Mouse (Mus musculus): ENCODE measurements around the gene Pld1.

The Pld1 gene

GRCm38 (mm10) chr3:28039760-28040159 lies 101.3 kb downstream of the Pld1 start:
- no peak for DNase-seq (ENCODE audit: low read depth in 2 of 2, low spot score in 2 of 2)

GRCm38 (mm10) chr3:28041236-28041635 lies 102.7 kb downstream of the Pld1 start:
- no peak for DNase-seq (ENCODE audit: low read depth in 2 of 2, low spot score in 2 of 2)

- no peak for DNase-seq (ENCODE audit: low read depth in 2 of 2, low spot score in 2 of 2)
Observed at GRCm38 (mm10) chr3:28042366-28042765, 103.9 kb downstream of the Pld1 start.

GRCm38 (mm10) chr3:28047599-28047998 lies 109.1 kb downstream of the Pld1 start:
- DNase-seq (ENCODE audit: low read depth in 2 of 2, low spot score in 2 of 2), result no peak

- DNase-seq (ENCODE audit: low read depth in 2 of 2, low spot score in 2 of 2), result no peak
Observed at GRCm38 (mm10) chr3:28049526-28049925, 111.0 kb downstream of the Pld1 start.

GRCm38 (mm10) chr3:28053076-28053475 lies 114.6 kb downstream of the Pld1 start:
- DNase-seq (ENCODE audit: low read depth in 2 of 2, low spot score in 2 of 2), result no peak

GRCm38 (mm10) chr3:28060713-28061112 lies 122.2 kb downstream of the Pld1 start:
- DNase-seq (ENCODE audit: low read depth in 2 of 2, low spot score in 2 of 2), result no peak

- DNase-seq (ENCODE audit: low read depth in 2 of 2, low spot score in 2 of 2), result no peak
Observed at GRCm38 (mm10) chr3:28061155-28061554, 122.7 kb downstream of the Pld1 start.

- DNase-seq (ENCODE audit: low read depth in 2 of 2, low spot score in 2 of 2), result no peak
Observed at GRCm38 (mm10) chr3:28079211-28079610, 140.7 kb downstream of the Pld1 start.

- DNase-seq (ENCODE audit: low read depth in 2 of 2, low spot score in 2 of 2), result no peak
Observed at GRCm38 (mm10) chr3:28080116-28080515, 141.6 kb downstream of the Pld1 start.

- no peak for DNase-seq (ENCODE audit: low read depth in 2 of 2, low spot score in 2 of 2)
Observed at GRCm38 (mm10) chr3:28081012-28081411, 142.5 kb downstream of the Pld1 start.

- no peak for DNase-seq (ENCODE audit: low read depth in 2 of 2, low spot score in 2 of 2)
Observed at GRCm38 (mm10) chr3:28083218-28083617, 144.7 kb downstream of the Pld1 start.

GRCm38 (mm10) chr3:28084281-28084680 lies 145.8 kb downstream of the Pld1 start:
- no peak for DNase-seq (ENCODE audit: low read depth in 2 of 2, low spot score in 2 of 2)

GRCm38 (mm10) chr3:28091296-28091695 lies 152.8 kb downstream of the Pld1 start:
- no peak for DNase-seq (ENCODE audit: low read depth in 2 of 2, low spot score in 2 of 2)

- no peak for DNase-seq (ENCODE audit: low read depth in 2 of 2, low spot score in 2 of 2)
Observed at GRCm38 (mm10) chr3:28091741-28092140, 153.2 kb downstream of the Pld1 start.

- DNase-seq (ENCODE audit: low read depth in 2 of 2, low spot score in 2 of 2), result no peak
Observed at GRCm38 (mm10) chr3:28093684-28094302, 155.3 kb downstream of the Pld1 start.

GRCm38 (mm10) chr3:28095451-28095850 lies 157.0 kb downstream of the Pld1 start:
- no peak for DNase-seq (ENCODE audit: low read depth in 2 of 2, low spot score in 2 of 2)

- DNase-seq (ENCODE audit: low read depth in 2 of 2, low spot score in 2 of 2), result no peak
Observed at GRCm38 (mm10) chr3:28099175-28099574, 160.7 kb downstream of the Pld1 start.

- DNase-seq (ENCODE audit: low read depth in 2 of 2, low spot score in 2 of 2), result no peak
Observed at GRCm38 (mm10) chr3:28104992-28105391, 166.5 kb downstream of the Pld1 start.

GRCm38 (mm10) chr3:28107446-28108004 lies 169.0 kb downstream of the Pld1 start:
- DNase-seq (ENCODE audit: low read depth in 2 of 2, low spot score in 2 of 2), result no peak

GRCm38 (mm10) chr3:28111516-28111915 lies 173.0 kb downstream of the Pld1 start:
- no peak for DNase-seq (ENCODE audit: low read depth in 2 of 2, low spot score in 2 of 2)

- DNase-seq (ENCODE audit: low read depth in 2 of 2, low spot score in 2 of 2), result no peak
Observed at GRCm38 (mm10) chr3:28113881-28114280, 175.4 kb downstream of the Pld1 start.

GRCm38 (mm10) chr3:28141716-28142115 lies 203.2 kb downstream of the Pld1 start:
- no peak for DNase-seq (ENCODE audit: low read depth in 2 of 2, low spot score in 2 of 2)
